In genomic region chr19:60325612-60326011, GRCm38 (mm10) we compare ENCODE assay signal across 21 mouse cellular contexts.
DNase-seq lines count a peak whose midpoint lies in the region; ATAC-seq and TF ChIP-seq lines count a peak whose summit lies in the region.
"Had no signal": no experiment of that assay in that cellular context is flagged by ENCODE, and none has a peak within 500 bp of the region (broad histone marks: within the 10 kb centered on the region; RNA-seq: fewer than 3 reads in every experiment).

No protein-coding gene starts in this region.

- H3K4me1 ChIP-seq in liver, embryonic 16.5 days (ENCODE audit: control insufficient read depth, low read depth, low read length): no peaks in the 10 kb centered on the region
- no peaks in the 10 kb centered on the region for H3K4me1 ChIP-seq in embryonic fibroblast, embryonic 13.5 days (ENCODE audit: control insufficient read depth, insufficient read depth, low read length)
- H3K4me1 ChIP-seq: forebrain, embryonic 12.5 days had no signal

- no peak for TF ChIP-seq POLR2A in embryonic fibroblast, embryonic 13.5 days (IDR thresholded peaks at IDR 0.05; ENCODE audit: low read depth, low read length)

- DNase-seq in layer of hippocampus, adult 2 months (ENCODE audit: low spot score in 2 of 2): no peak
- no peak for DNase-seq in layer of hippocampus, postnatal 14 days (ENCODE audit: low spot score in 2 of 2)
- DNase-seq in liver: no peak
- DNase-seq in adipocyte (ENCODE audit: low spot score): peak; percentile 13
- DNase-seq: adrenal gland, adult 8-10 months; adrenal gland, postnatal 14 days; adrenal gland, postnatal 36 days; cerebellum, adult 11-12 months; cerebellum, adult 2 months; cerebellum, adult 9-10 months; cerebellum, postnatal 25 days had no signal

- H3K36me3 ChIP-seq in liver, embryonic 16.5 days (ENCODE audit: control insufficient read depth, insufficient read depth): no peaks in the 10 kb centered on the region
- H3K36me3 ChIP-seq: embryonic facial prominence, embryonic 10.5 days; embryonic facial prominence, embryonic 12.5 days; forebrain, embryonic 10.5 days; forebrain, embryonic 12.5 days had no signal

- H3K27me3 ChIP-seq in liver, embryonic 16.5 days (ENCODE audit: control insufficient read depth, insufficient read depth, low read depth, low read length): no peaks in the 10 kb centered on the region
- H3K27me3 ChIP-seq: embryonic facial prominence, embryonic 12.5 days had no signal

- no peak overlapping the region for H3K4me2 ChIP-seq in liver, embryonic 16.5 days (ENCODE audit: low read depth, low read length)
- H3K4me2 ChIP-seq: embryonic facial prominence, embryonic 12.5 days; forebrain, embryonic 12.5 days had no signal

- H3K9me3 ChIP-seq in liver, embryonic 16.5 days (replicated peaks; ENCODE audit: control insufficient read depth, low read length): no peaks in the 10 kb centered on the region
- H3K9me3 ChIP-seq: embryonic facial prominence, embryonic 10.5 days; embryonic facial prominence, embryonic 12.5 days; forebrain, embryonic 10.5 days; forebrain, embryonic 12.5 days had no signal

- H3K4me3 ChIP-seq in layer of hippocampus, adult 2 months: no peak overlapping the region
- no peak overlapping the region for H3K4me3 ChIP-seq in liver, embryonic 16.5 days (ENCODE audit: low read depth, low read length)
- no peak overlapping the region for H3K4me3 ChIP-seq in embryonic fibroblast, embryonic 13.5 days (ENCODE audit: insufficient read depth, low read length)
- H3K4me3 ChIP-seq: embryonic facial prominence, embryonic 10.5 days; embryonic facial prominence, embryonic 12.5 days; erythroblast, embryonic 14.5 days; forebrain, embryonic 10.5 days; forebrain, embryonic 12.5 days had no signal

- no peak overlapping the region for H3K9ac ChIP-seq in liver, embryonic 16.5 days (ENCODE audit: low read depth, low read length)
- H3K9ac ChIP-seq: embryonic facial prominence, embryonic 12.5 days; forebrain, embryonic 12.5 days had no signal

- peak; percentile 51; the same call in 1 of the 2 replicates for ATAC-seq in liver, embryonic 16.5 days (ENCODE audit: low read depth)
- no peak for ATAC-seq in megakaryocyte-erythroid progenitor cell, adult 5-6 weeks (replicated peaks; ENCODE audit: low FRiP score, low TSS enrichment, poor library complexity, severe bottlenecking)
- ATAC-seq: forebrain, embryonic 14.5 days; forebrain, embryonic 16.5 days had no signal

- peak overlapping the region; percentile 41 for H3K27ac ChIP-seq in layer of hippocampus, adult 2 months
- no peak overlapping the region for H3K27ac ChIP-seq in liver, embryonic 16.5 days (ENCODE audit: low read length)
- H3K27ac ChIP-seq in embryonic fibroblast, embryonic 13.5 days (ENCODE audit: insufficient read depth, low read length): peak overlapping the region; percentile 19; the same call in 1 of the 2 replicates
- H3K27ac ChIP-seq: embryonic facial prominence, embryonic 10.5 days; embryonic facial prominence, embryonic 12.5 days; forebrain, embryonic 10.5 days; forebrain, embryonic 12.5 days had no signal

- no peak for TF ChIP-seq CTCF in layer of hippocampus, adult 2 months (conservative IDR thresholded peaks at IDR 0.05)
- TF ChIP-seq CTCF in embryonic fibroblast, embryonic 13.5 days (IDR thresholded peaks at IDR 0.05; ENCODE audit: borderline replicate concordance, insufficient read depth, low read length): no peak
